Mouse (Mus musculus) testis, adult 2 months (tissue): Measurements from ENCODE around the gene Myoz2. TPM values are rescaled to one million over a fixed set of nuclear protein-coding genes. Genes with fewer than 3 reads are reported as not detected.
A peak's percentile ranks its signal among the peaks of the same experiment; 100 is the strongest.

Source experiments
- H3K27ac ChIP-seq: fragments of 200-500 bp; 2 replicates; pipeline ENCODE4 v1.5.1; 2012; ENCODE audit warnings: low read depth, low read length; ENCODE audit not compliant: control insufficient read depth, insufficient read depth
- H3K27me3 ChIP-seq: fragments of 200-500 bp; 2 replicates; pipeline ENCODE4 v1.6.1; 2012; ENCODE audit warnings: mild to moderate bottlenecking, low read length, moderate library complexity; ENCODE audit not compliant: control insufficient read depth, insufficient read depth
- H3K36me3 ChIP-seq: fragments of 200-500 bp; 2 replicates; pipeline ENCODE4 v1.6.1; 2012; ENCODE audit warnings: mild to moderate bottlenecking, low read length; ENCODE audit not compliant: control insufficient read depth, insufficient read depth
- H3K4me1 ChIP-seq: fragments of 200-500 bp; 2 replicates; pipeline ENCODE4 v1.6.1; 2012; ENCODE audit warnings: low read length; ENCODE audit not compliant: control insufficient read depth, insufficient read depth
- H3K4me3 ChIP-seq: fragments of 200-500 bp; 2 replicates; pipeline ENCODE4 v1.5.1; 2012; ENCODE audit warnings: low read depth, mild to moderate bottlenecking, low read length, moderate library complexity, mixed read lengths; ENCODE audit not compliant: control insufficient read depth
- CTCF ChIP-seq: fragments of 200-500 bp; IDR thresholded peaks from 2 replicates; pipeline ENCODE4 v1.5.1; 2012; ENCODE audit warnings: low read depth, mild to moderate bottlenecking, inconsistent platforms, low read length, moderate library complexity; ENCODE audit not compliant: control insufficient read depth, insufficient read depth, insufficient replicate concordance
- POLR2A ChIP-seq: fragments of 200-500 bp; IDR thresholded peaks from 2 replicates; pipeline ENCODE4 v1.6.1; 2012; ENCODE audit warnings: low read depth, mild to moderate bottlenecking, inconsistent platforms, low read length, moderate library complexity; ENCODE audit not compliant: control insufficient read depth
- polyA plus RNA-seq: library from polyadenylated mRNA; depleted of rRNA; stranded (reverse); fragments of >200 nt; gene quantifications from 2 replicates; pipeline ENCODE4 v1.2.3, GENCODE M21; 2012

Myoz2 gene
- polyA plus RNA-seq, 1 experiment = 0.75 TPM

GRCm38 (mm10) chr3:123007386-123007785, 27.4 kb downstream of the Myoz2 start:
- no peaks in the 10 kb centered on the region for H3K4me1 ChIP-seq
- no peaks in the 10 kb centered on the region for H3K27me3 ChIP-seq
- no peaks in the 10 kb centered on the region for H3K36me3 ChIP-seq
- TF ChIP-seq CTCF (no peak), POLR2A (no peak)
- H3K27ac ChIP-seq = no peak overlapping the region
- H3K4me3 ChIP-seq = no peak overlapping the region

- Histone ChIP-seq H3K4me1 (no peaks in the 10 kb centered on the region; the same call in 1 of the 2 replicates), H3K36me3 (no peaks in the 10 kb centered on the region), H3K27me3 (no peaks in the 10 kb centered on the region), H3K4me3 (no peak overlapping the region), H3K27ac (no peak overlapping the region)
- no peak for TF ChIP-seq POLR2A
- TF ChIP-seq CTCF = no peak
These were observed 33.8 kb downstream of the Myoz2 start for GRCm38 (mm10) chr3:123001053-123001452.

- Histone ChIP-seq H3K36me3 (no peaks in the 10 kb centered on the region), H3K4me3 (no peak overlapping the region), H3K27ac (peak overlapping the region; percentile 76), H3K4me1 (no peaks in the 10 kb centered on the region; the same call in 1 of the 2 replicates), H3K27me3 (no peaks in the 10 kb centered on the region)
- no peak for TF ChIP-seq CTCF
- TF ChIP-seq POLR2A = no peak; the same call in 1 of the 2 replicates
These were observed 36.3 kb downstream of the Myoz2 start for GRCm38 (mm10) chr3:122998511-122998910.

- H3K27me3 ChIP-seq = no peaks in the 10 kb centered on the region
- TF ChIP-seq POLR2A (no peak), CTCF (no peak)
These were observed 37.8 kb downstream of the Myoz2 start for GRCm38 (mm10) chr3:122996968-122997367.

GRCm38 (mm10) chr3:122986906-122987305, 47.9 kb downstream of the Myoz2 start:
- no peak for TF ChIP-seq POLR2A
- no peak for TF ChIP-seq CTCF
- Histone ChIP-seq H3K27ac (no peak overlapping the region; the same call in 1 of the 2 replicates), H3K4me3 (no peak overlapping the region), H3K36me3 (no peaks in the 10 kb centered on the region), H3K4me1 (peaks cover 2% of the 10 kb centered on the region), H3K27me3 (no peaks in the 10 kb centered on the region)

More at GRCm38 (mm10) chr3:122996968-122997367, 37.8 kb downstream of the Myoz2 start:
- Histone ChIP-seq H3K4me1 (no peaks in the 10 kb centered on the region; the same call in 1 of the 2 replicates), H3K4me3 (no peak overlapping the region), H3K36me3 (no peaks in the 10 kb centered on the region), H3K27ac (no peak overlapping the region)

- Histone ChIP-seq H3K27ac (no peak overlapping the region; the same call in 1 of the 2 replicates), H3K4me1 (peaks cover 2% of the 10 kb centered on the region), H3K36me3 (no peaks in the 10 kb centered on the region), H3K4me3 (no peak overlapping the region), H3K27me3 (no peaks in the 10 kb centered on the region)
- TF ChIP-seq POLR2A (no peak), CTCF (no peak)
These were observed 48.4 kb downstream of the Myoz2 start for GRCm38 (mm10) chr3:122986386-122986785.

- Histone ChIP-seq H3K27me3 (no peaks in the 10 kb centered on the region), H3K36me3 (no peaks in the 10 kb centered on the region), H3K4me1 (peaks cover 2% of the 10 kb centered on the region), H3K27ac (peak overlapping the region; percentile 98), H3K4me3 (peak overlapping the region; percentile 98)
- TF ChIP-seq CTCF (no peak), POLR2A (no peak)
These were observed 49.5 kb downstream of the Myoz2 start for GRCm38 (mm10) chr3:122985183-122985944.
